Mouse (Mus musculus): ENCODE data around the gene Gga3. TPM values are rescaled to one million over a fixed set of nuclear protein-coding genes. Genes with fewer than 3 reads are reported as not detected.

Gene Gga3
- total and polyA plus RNA-seq, 2 experiments = 1.7 to 8.3 TPM

- WGBS = 96% methylated on average over 7 of the region's 7 CpGs
- H3K36me3 ChIP-seq (ENCODE audit: control insufficient read depth, insufficient read depth, low read length) = peaks cover 4% of the 10 kb centered on the region; the same call in 1 of the 2 replicates
These were observed 16.1 kb upstream of the Gga3 start for GRCm38 (mm10) chr11:115619949-115620348.

DNA sequence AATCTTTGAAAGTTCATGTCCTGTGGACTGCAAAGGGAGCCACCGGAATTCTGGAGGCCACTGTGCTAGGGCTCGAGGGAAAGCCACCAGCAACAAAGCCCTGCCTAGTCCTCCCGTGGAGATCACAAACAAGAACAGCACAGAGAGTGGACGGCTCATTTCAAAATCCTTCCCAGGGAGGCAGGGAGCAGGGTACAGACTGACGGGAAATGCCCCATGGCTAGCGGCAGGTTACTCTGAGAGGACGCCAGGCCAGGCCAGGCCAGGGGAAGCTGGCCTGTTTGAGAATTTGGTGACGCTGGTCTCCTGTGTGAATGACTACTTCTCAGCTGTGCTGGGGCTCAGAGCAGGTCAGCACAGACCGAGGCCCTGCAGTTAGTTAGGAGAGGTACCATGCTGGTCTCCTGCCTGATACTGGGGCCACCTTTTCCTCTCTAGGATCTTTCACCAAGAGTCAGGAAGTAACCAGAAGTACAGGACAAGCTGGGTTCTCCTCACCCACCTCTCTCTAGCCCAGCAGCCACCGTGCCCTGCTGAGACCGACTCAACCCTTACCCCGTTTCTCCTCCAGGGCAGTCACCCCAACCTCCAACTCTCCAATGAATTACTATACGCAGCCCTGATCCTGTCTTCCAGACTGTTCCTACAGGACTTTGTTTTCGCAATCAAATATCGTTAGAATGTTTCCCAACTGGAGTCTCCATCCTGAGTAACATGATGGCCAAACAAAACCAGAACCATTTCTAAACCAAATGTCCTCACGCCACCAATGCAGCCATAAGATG, 15.1 kb upstream of the Gga3 start:
- no peaks in the 10 kb centered on the region for H3K79me2 ChIP-seq (ENCODE audit: control insufficient read depth, insufficient read depth, low read length)
- no peak for TF ChIP-seq CTCF (IDR thresholded peaks at IDR 0.05; ENCODE audit: low read depth, low read length)
- TF ChIP-seq POLR2A (IDR thresholded peaks at IDR 0.05; ENCODE audit: extremely low read depth, insufficient read depth, low read length) = no peak
- no peaks in the 10 kb centered on the region for H3K27me3 ChIP-seq (ENCODE audit: control insufficient read depth, insufficient read depth, low read length)
- no peak overlapping the region for H3K4me3 ChIP-seq (ENCODE audit: insufficient read depth, low read depth, low read length)
- 70% methylated on average over 16 of the region's 16 CpGs for WGBS
- DNase-seq (ENCODE audit: extremely low read depth, low read depth, low spot score) = peak; percentile 75
- H3K4me1 ChIP-seq (ENCODE audit: control insufficient read depth, insufficient read depth, low read length) = no peaks in the 10 kb centered on the region; the same call in 1 of the 2 replicates
- no peak overlapping the region for H3K9ac ChIP-seq (ENCODE audit: low read depth, low read length)
- H3K36me3 ChIP-seq (ENCODE audit: control insufficient read depth, insufficient read depth, low read length) = peaks cover 4% of the 10 kb centered on the region; the same call in 1 of the 2 replicates
- peak overlapping the region; percentile 46 for H3K27ac ChIP-seq (replicated peaks; ENCODE audit: insufficient read depth, low read depth, low read length)

More at GRCm38 (mm10) chr11:115619949-115620348, 16.1 kb upstream of the Gga3 start:
- no peak for DNase-seq (ENCODE audit: extremely low read depth, low read depth, low spot score)
- no peak overlapping the region for H3K4me3 ChIP-seq (ENCODE audit: insufficient read depth, low read depth, low read length)
- no peaks in the 10 kb centered on the region for H3K79me2 ChIP-seq (ENCODE audit: control insufficient read depth, insufficient read depth, low read length)
- TF ChIP-seq POLR2A (IDR thresholded peaks at IDR 0.05; ENCODE audit: extremely low read depth, insufficient read depth, low read length) (no peak), CTCF (IDR thresholded peaks at IDR 0.05; ENCODE audit: low read depth, low read length) (no peak)
- no peak overlapping the region for H3K9ac ChIP-seq (ENCODE audit: low read depth, low read length)
- no peaks in the 10 kb centered on the region for H3K27me3 ChIP-seq (ENCODE audit: control insufficient read depth, insufficient read depth, low read length)
- no peak overlapping the region for H3K27ac ChIP-seq (replicated peaks; ENCODE audit: insufficient read depth, low read depth, low read length)
- H3K4me1 ChIP-seq (ENCODE audit: control insufficient read depth, insufficient read depth, low read length) = no peaks in the 10 kb centered on the region; the same call in 1 of the 2 replicates

GRCm38 (mm10) chr11:115618001-115618400, 14.2 kb upstream of the Gga3 start:
- 24% methylated on average over 2 of the region's 2 CpGs for WGBS
- no peak overlapping the region for H3K4me3 ChIP-seq (ENCODE audit: insufficient read depth, low read depth, low read length)
- H3K4me1 ChIP-seq (ENCODE audit: control insufficient read depth, insufficient read depth, low read length) = peaks cover 7% of the 10 kb centered on the region
- H3K79me2 ChIP-seq (ENCODE audit: control insufficient read depth, insufficient read depth, low read length) = no peaks in the 10 kb centered on the region
- DNase-seq (ENCODE audit: extremely low read depth, low read depth, low spot score) = peak; percentile 88
- H3K9ac ChIP-seq (ENCODE audit: low read depth, low read length) = no peak overlapping the region
- H3K27me3 ChIP-seq (ENCODE audit: control insufficient read depth, insufficient read depth, low read length) = no peaks in the 10 kb centered on the region
- TF ChIP-seq CTCF (IDR thresholded peaks at IDR 0.05; ENCODE audit: low read depth, low read length) (no peak), POLR2A (IDR thresholded peaks at IDR 0.05; ENCODE audit: extremely low read depth, insufficient read depth, low read length) (no peak)
- H3K27ac ChIP-seq (replicated peaks; ENCODE audit: insufficient read depth, low read depth, low read length) = peak overlapping the region; percentile 46
- 0 out of 2 replicates have a peak, but pooled peaks cover 4% of the 10 kb centered on the region for H3K36me3 ChIP-seq (ENCODE audit: control insufficient read depth, insufficient read depth, low read length)

- 94% methylated on average over 6 of the region's 6 CpGs for WGBS
- no peaks in the 10 kb centered on the region for H3K36me3 ChIP-seq (ENCODE audit: control insufficient read depth, insufficient read depth, low read length)
- no peak for DNase-seq (ENCODE audit: extremely low read depth, low read depth, low spot score)
- TF ChIP-seq POLR2A (IDR thresholded peaks at IDR 0.05; ENCODE audit: extremely low read depth, insufficient read depth, low read length) = no peak
- no peak for TF ChIP-seq CTCF (IDR thresholded peaks at IDR 0.05; ENCODE audit: low read depth, low read length)
- H3K9ac ChIP-seq (ENCODE audit: low read depth, low read length) = no peak overlapping the region
- peaks cover 7% of the 10 kb centered on the region for H3K4me1 ChIP-seq (ENCODE audit: control insufficient read depth, insufficient read depth, low read length)
- no peak overlapping the region for H3K27ac ChIP-seq (replicated peaks; ENCODE audit: insufficient read depth, low read depth, low read length)
- no peaks in the 10 kb centered on the region for H3K79me2 ChIP-seq (ENCODE audit: control insufficient read depth, insufficient read depth, low read length)
- H3K4me3 ChIP-seq (ENCODE audit: insufficient read depth, low read depth, low read length) = no peak overlapping the region
- H3K27me3 ChIP-seq (ENCODE audit: control insufficient read depth, insufficient read depth, low read length) = no peaks in the 10 kb centered on the region
These were observed 13.0 kb upstream of the Gga3 start for GRCm38 (mm10) chr11:115616893-115617292.

DNA sequence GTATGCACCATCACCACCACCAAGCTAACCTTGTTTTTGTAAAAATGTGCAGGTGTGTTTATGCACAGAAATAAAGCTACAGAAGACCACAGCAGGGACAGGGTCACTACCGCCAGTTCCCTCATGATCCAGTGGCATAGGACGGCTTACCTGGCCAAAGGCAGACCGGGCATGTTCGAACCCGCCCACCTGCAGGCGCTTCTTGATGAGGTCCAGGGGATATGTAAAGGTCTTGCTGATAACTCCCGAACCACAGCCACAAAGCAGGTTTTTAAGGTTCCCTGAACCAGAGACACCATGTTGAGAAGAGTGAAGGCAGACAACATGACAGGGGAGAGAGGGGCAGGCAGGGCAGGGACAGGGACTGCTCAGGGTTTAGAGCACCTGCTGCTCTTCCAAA, 12.5 kb upstream of the Gga3 start:
- 0 out of 2 replicates have a peak overlapping the region, but pooled peaks have one; percentile 4 for H3K27ac ChIP-seq (replicated peaks; ENCODE audit: insufficient read depth, low read depth, low read length)
- H3K9ac ChIP-seq (ENCODE audit: low read depth, low read length) = no peak overlapping the region
- 0 out of 2 replicates have a peak, but pooled peaks cover under 1% of the 10 kb centered on the region for H3K79me2 ChIP-seq (ENCODE audit: control insufficient read depth, insufficient read depth, low read length)
- H3K36me3 ChIP-seq (ENCODE audit: control insufficient read depth, insufficient read depth, low read length) = no peaks in the 10 kb centered on the region
- DNase-seq (ENCODE audit: extremely low read depth, low read depth, low spot score) = no peak
- peaks cover 10% of the 10 kb centered on the region for H3K4me1 ChIP-seq (ENCODE audit: control insufficient read depth, insufficient read depth, low read length)
- no peaks in the 10 kb centered on the region for H3K27me3 ChIP-seq (ENCODE audit: control insufficient read depth, insufficient read depth, low read length)
- WGBS = 96% methylated on average over 7 of the region's 7 CpGs
- TF ChIP-seq CTCF (IDR thresholded peaks at IDR 0.05; ENCODE audit: low read depth, low read length) (no peak), POLR2A (IDR thresholded peaks at IDR 0.05; ENCODE audit: extremely low read depth, insufficient read depth, low read length) (no peak)
- no peak overlapping the region for H3K4me3 ChIP-seq (ENCODE audit: insufficient read depth, low read depth, low read length)

- Histone ChIP-seq H3K79me2 (ENCODE audit: control insufficient read depth, insufficient read depth, low read length) (peaks cover 4% of the 10 kb centered on the region; the same call in 1 of the 2 replicates), H3K36me3 (ENCODE audit: control insufficient read depth, insufficient read depth, low read length) (no peaks in the 10 kb centered on the region), H3K4me3 (ENCODE audit: insufficient read depth, low read depth, low read length) (no peak overlapping the region), H3K9ac (ENCODE audit: low read depth, low read length) (no peak overlapping the region), H3K27ac (replicated peaks; ENCODE audit: insufficient read depth, low read depth, low read length) (no peak overlapping the region), H3K27me3 (ENCODE audit: control insufficient read depth, insufficient read depth, low read length) (no peaks in the 10 kb centered on the region), H3K4me1 (ENCODE audit: control insufficient read depth, insufficient read depth, low read length) (peaks cover 15% of the 10 kb centered on the region)
- WGBS = 35% methylated on average over 6 of the region's 6 CpGs
- TF ChIP-seq CTCF (IDR thresholded peaks at IDR 0.05; ENCODE audit: low read depth, low read length) = no peak
- TF ChIP-seq POLR2A (IDR thresholded peaks at IDR 0.05; ENCODE audit: extremely low read depth, insufficient read depth, low read length) = no peak
- peak; percentile 71 for DNase-seq (ENCODE audit: extremely low read depth, low read depth, low spot score)
These were observed 12.0 kb upstream of the Gga3 start for GRCm38 (mm10) chr11:115615875-115616274.

Data from liver, adult 2 months (tissue).